Mouse (Mus musculus): ENCODE measurements around the gene Cryl1. TPM values are rescaled to one million over a fixed set of nuclear protein-coding genes. Genes with fewer than 3 reads are reported as not detected.

Cryl1 gene
- polyA plus RNA-seq, 1 experiment = 167 TPM

GRCm38 (mm10) chr14:57357030-57357429, 41.3 kb downstream of the Cryl1 start:
- Histone ChIP-seq H3K27ac (ENCODE audit: insufficient read depth, low read depth, low read length) (no peak overlapping the region), H3K27me3 (ENCODE audit: control insufficient read depth, insufficient read depth, low read length) (no peaks in the 10 kb centered on the region), H3K36me3 (ENCODE audit: control insufficient read depth, insufficient read depth, low read length) (peaks cover 24% of the 10 kb centered on the region), H3K4me3 (ENCODE audit: low read depth, low read length) (no peak overlapping the region), H3K4me1 (ENCODE audit: control insufficient read depth, insufficient read depth, insufficient read length, low read length) (no peaks in the 10 kb centered on the region)
- TF ChIP-seq POLR2A (IDR thresholded peaks at IDR 0.05; ENCODE audit: low read depth, low read length) (no peak), CTCF (IDR thresholded peaks at IDR 0.05; ENCODE audit: extremely low read depth, insufficient read length, insufficient replicate concordance, low read depth, low read length) (no peak)
- whole genome bisulfite sequencing = 82% methylated on average over 5 of the region's 5 CpGs

GRCm38 (mm10) chr14:57351521-57352235, 46.7 kb downstream of the Cryl1 start:
- Histone ChIP-seq H3K4me1 (ENCODE audit: control insufficient read depth, insufficient read depth, insufficient read length, low read length) (no peaks in the 10 kb centered on the region), H3K4me3 (ENCODE audit: low read depth, low read length) (no peak overlapping the region), H3K36me3 (ENCODE audit: control insufficient read depth, insufficient read depth, low read length) (peaks cover 10% of the 10 kb centered on the region), H3K27me3 (ENCODE audit: control insufficient read depth, insufficient read depth, low read length) (no peaks in the 10 kb centered on the region), H3K27ac (ENCODE audit: insufficient read depth, low read depth, low read length) (no peak overlapping the region)
- 73% methylated on average over 7 of the region's 7 CpGs for WGBS
- TF ChIP-seq CTCF (IDR thresholded peaks at IDR 0.05; ENCODE audit: extremely low read depth, insufficient read length, insufficient replicate concordance, low read depth, low read length) = no peak
- TF ChIP-seq POLR2A (IDR thresholded peaks at IDR 0.05; ENCODE audit: low read depth, low read length) = no peak

- H3K4me3 ChIP-seq (ENCODE audit: low read depth, low read length) = no peak overlapping the region
- WGBS = 55% methylated on average over 10 of the region's 10 CpGs
- H3K27ac ChIP-seq (ENCODE audit: insufficient read depth, low read depth, low read length) = no peak overlapping the region
- peaks cover 3% of the 10 kb centered on the region for H3K36me3 ChIP-seq (ENCODE audit: control insufficient read depth, insufficient read depth, low read length)
- no peaks in the 10 kb centered on the region for H3K4me1 ChIP-seq (ENCODE audit: control insufficient read depth, insufficient read depth, insufficient read length, low read length)
- H3K27me3 ChIP-seq (ENCODE audit: control insufficient read depth, insufficient read depth, low read length) = no peaks in the 10 kb centered on the region
- TF ChIP-seq POLR2A (IDR thresholded peaks at IDR 0.05; ENCODE audit: low read depth, low read length) (no peak), CTCF (IDR thresholded peaks at IDR 0.05; ENCODE audit: extremely low read depth, insufficient read length, insufficient replicate concordance, low read depth, low read length) (no peak)
Measured at GRCm38 (mm10) chr14:57349955-57350354, 48.4 kb downstream of the Cryl1 start.

GRCm38 (mm10) chr14:57348155-57348554, 50.2 kb downstream of the Cryl1 start:
- H3K27me3 ChIP-seq (ENCODE audit: control insufficient read depth, insufficient read depth, low read length) = no peaks in the 10 kb centered on the region
- H3K36me3 ChIP-seq (ENCODE audit: control insufficient read depth, insufficient read depth, low read length) = peaks cover 3% of the 10 kb centered on the region
- TF ChIP-seq CTCF (IDR thresholded peaks at IDR 0.05; ENCODE audit: extremely low read depth, insufficient read length, insufficient replicate concordance, low read depth, low read length) (no peak), POLR2A (IDR thresholded peaks at IDR 0.05; ENCODE audit: low read depth, low read length) (no peak)
- H3K27ac ChIP-seq (ENCODE audit: insufficient read depth, low read depth, low read length) = no peak overlapping the region
- H3K4me1 ChIP-seq (ENCODE audit: control insufficient read depth, insufficient read depth, insufficient read length, low read length) = no peaks in the 10 kb centered on the region
- 90% methylated on average over 4 of the region's 4 CpGs for WGBS
- H3K4me3 ChIP-seq (ENCODE audit: low read depth, low read length) = no peak overlapping the region

DNA sequence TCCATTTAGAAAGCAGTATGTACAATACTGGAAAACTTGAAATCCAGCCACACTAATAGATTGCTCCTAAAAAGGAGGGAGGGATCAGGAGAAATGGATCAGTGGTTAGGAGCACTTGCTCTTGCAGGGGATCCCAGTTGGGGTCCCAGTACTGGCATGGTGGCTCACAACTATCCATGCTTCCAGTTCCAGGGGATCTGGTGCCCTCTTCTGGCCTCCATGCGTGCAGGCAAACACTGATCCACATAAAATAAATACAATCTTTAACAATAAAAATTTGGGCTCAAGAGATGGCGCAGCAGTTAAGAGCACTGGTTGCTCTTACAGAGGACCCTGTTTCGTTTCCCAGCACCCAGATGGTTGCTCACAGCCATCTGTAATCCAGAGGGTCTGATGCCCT, 52.2 kb downstream of the Cryl1 start:
- peaks cover 5% of the 10 kb centered on the region for H3K36me3 ChIP-seq (ENCODE audit: control insufficient read depth, insufficient read depth, low read length)
- 95% methylated on average over 3 of the region's 3 CpGs for WGBS
- no peaks in the 10 kb centered on the region for H3K4me1 ChIP-seq (ENCODE audit: control insufficient read depth, insufficient read depth, insufficient read length, low read length)
- H3K27me3 ChIP-seq (ENCODE audit: control insufficient read depth, insufficient read depth, low read length) = no peaks in the 10 kb centered on the region
- H3K27ac ChIP-seq (ENCODE audit: insufficient read depth, low read depth, low read length) = no peak overlapping the region
- TF ChIP-seq CTCF (IDR thresholded peaks at IDR 0.05; ENCODE audit: extremely low read depth, insufficient read length, insufficient replicate concordance, low read depth, low read length) (peak; percentile 32; the same call in 1 of the 2 replicates), POLR2A (IDR thresholded peaks at IDR 0.05; ENCODE audit: low read depth, low read length) (no peak)
- no peak overlapping the region for H3K4me3 ChIP-seq (ENCODE audit: low read depth, low read length)

DNA sequence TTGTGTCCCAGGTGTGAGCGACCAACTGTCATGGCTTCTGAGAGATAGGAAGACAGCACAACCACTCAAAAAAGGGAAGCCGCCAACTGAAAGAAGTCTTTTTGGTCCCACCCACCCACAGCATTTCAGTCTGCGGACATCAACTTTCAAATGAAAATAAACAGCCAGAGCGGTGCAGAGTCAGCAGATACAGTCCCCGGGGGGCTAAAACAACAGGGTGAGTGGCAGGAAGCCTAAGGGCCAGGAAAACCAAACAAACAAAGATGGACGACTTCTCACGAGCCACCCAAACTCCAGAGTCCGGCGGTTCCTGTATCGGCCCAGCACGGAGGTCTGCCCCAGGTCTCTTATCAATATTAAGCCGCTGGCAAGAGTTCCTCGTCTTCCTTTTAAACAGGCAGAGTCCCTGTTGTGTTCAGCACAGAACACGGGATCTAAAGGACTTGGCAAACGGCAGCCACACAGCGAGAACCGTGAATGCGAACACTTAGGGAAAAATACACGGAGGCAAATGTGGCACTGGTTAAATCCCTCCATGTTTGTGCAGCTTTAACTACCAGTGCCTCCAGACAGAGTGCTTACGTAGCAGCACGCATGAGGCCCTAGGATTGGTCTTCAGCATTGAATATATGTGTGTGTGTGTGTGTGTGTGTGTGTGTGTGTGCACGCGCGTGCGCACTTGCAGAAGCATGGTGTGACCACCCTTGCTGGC, 53.4 kb downstream of the Cryl1 start:
- 78% methylated on average over 25 of the region's 25 CpGs for WGBS
- Histone ChIP-seq H3K4me3 (ENCODE audit: low read depth, low read length) (peak overlapping the region; percentile 25), H3K27ac (ENCODE audit: insufficient read depth, low read depth, low read length) (no peak overlapping the region)

GRCm38 (mm10) chr14:57343057-57343750, 55.1 kb downstream of the Cryl1 start:
- TF ChIP-seq POLR2A (IDR thresholded peaks at IDR 0.05; ENCODE audit: low read depth, low read length) (no peak), CTCF (IDR thresholded peaks at IDR 0.05; ENCODE audit: extremely low read depth, insufficient read length, insufficient replicate concordance, low read depth, low read length) (no peak)
- Histone ChIP-seq H3K4me3 (ENCODE audit: low read depth, low read length) (no peak overlapping the region), H3K4me1 (ENCODE audit: control insufficient read depth, insufficient read depth, insufficient read length, low read length) (no peaks in the 10 kb centered on the region), H3K36me3 (ENCODE audit: control insufficient read depth, insufficient read depth, low read length) (peaks cover 18% of the 10 kb centered on the region), H3K27ac (ENCODE audit: insufficient read depth, low read depth, low read length) (no peak overlapping the region), H3K27me3 (ENCODE audit: control insufficient read depth, insufficient read depth, low read length) (no peaks in the 10 kb centered on the region)
- 86% methylated on average over 15 of the region's 15 CpGs for WGBS

More for the DNA sequence above, 53.4 kb downstream of the Cryl1 start:
- Histone ChIP-seq H3K27me3 (ENCODE audit: control insufficient read depth, insufficient read depth, low read length) (no peaks in the 10 kb centered on the region), H3K4me1 (ENCODE audit: control insufficient read depth, insufficient read depth, insufficient read length, low read length) (no peaks in the 10 kb centered on the region), H3K36me3 (ENCODE audit: control insufficient read depth, insufficient read depth, low read length) (peaks cover 13% of the 10 kb centered on the region)
- TF ChIP-seq CTCF (IDR thresholded peaks at IDR 0.05; ENCODE audit: extremely low read depth, insufficient read length, insufficient replicate concordance, low read depth, low read length) (no peak), POLR2A (IDR thresholded peaks at IDR 0.05; ENCODE audit: low read depth, low read length) (no peak)

All from small intestine, adult 2 months (tissue).